Mouse (Mus musculus): ENCODE results near the gene Aqp1.

DNA sequence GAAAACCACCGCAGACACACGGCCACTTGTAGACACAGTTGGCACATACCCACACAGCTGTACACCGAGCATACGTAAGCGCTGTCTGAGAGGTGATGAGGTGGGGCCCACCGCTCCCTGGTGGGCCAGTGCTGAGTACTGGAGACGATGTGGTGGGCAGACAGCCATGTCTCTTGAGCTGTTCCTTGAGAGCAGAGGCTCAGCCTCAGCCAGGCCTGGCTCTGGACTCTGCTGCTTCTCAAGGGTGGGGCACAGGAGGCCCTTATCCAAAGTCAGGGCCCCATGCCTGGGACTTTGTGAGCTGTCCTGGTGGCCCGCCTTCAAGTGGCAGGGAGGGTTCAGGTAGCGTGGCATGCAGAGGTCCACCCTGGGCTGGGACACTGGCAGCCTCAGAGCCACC is 6.1 kb downstream of the Aqp1 start:
- TF ChIP-seq CTCF (conservative IDR thresholded peaks at IDR 0.05 in 1 of 2, IDR thresholded peaks at IDR 0.05 in 1 of 2; ENCODE audit: low read depth in 2 of 2, low read length in 2 of 2) (no peak), EP300 (IDR thresholded peaks at IDR 0.05; ENCODE audit: low read length) (no peak), BHLHE40 (IDR thresholded peaks at IDR 0.05; ENCODE audit: low read depth, low read length) (no peak), ZNF384 (IDR thresholded peaks at IDR 0.05; ENCODE audit: low read depth, low read length) (no peak), POLR2A (IDR thresholded peaks at IDR 0.05; ENCODE audit: low read depth, low read length) (no peak), MAZ (IDR thresholded peaks at IDR 0.05; ENCODE audit: low read depth, low read length) (no peak), PAX5 (IDR thresholded peaks at IDR 0.05; ENCODE audit: low read length) (no peak), CHD2 (IDR thresholded peaks at IDR 0.05; ENCODE audit: low read length) (no peak), MAX (IDR thresholded peaks at IDR 0.05; ENCODE audit: low read length) (no peak), IRF4 (IDR thresholded peaks at IDR 0.05; ENCODE audit: low read depth, low read length) (no peak), E2F4 (IDR thresholded peaks at IDR 0.05; ENCODE audit: insufficient replicate concordance, low read depth, low read length) (no peak), ZMIZ1 (IDR thresholded peaks at IDR 0.05; ENCODE audit: low read depth, low read length) (no peak), MYC (IDR thresholded peaks at IDR 0.05; ENCODE audit: low read depth, low read length) (no peak)

Measured in CH12.LX (cell line).